Mouse (Mus musculus) heart, adult 2 months (tissue): ENCODE measurements around the gene Drc1.

Experiments
- CTCF ChIP-seq: fragments of 200-600 bp; IDR thresholded peaks from 2 replicates; pipeline ENCODE4 v1.8.1; 2022; ENCODE audit warnings: antibody characterized with exemption, mild to moderate bottlenecking, moderate library complexity
- POLR2A ChIP-seq: fragments of 200-500 bp; IDR thresholded peaks from 2 replicates; pipeline ENCODE4 v1.6.1; 2011; ENCODE audit warnings: mild to moderate bottlenecking, low read depth, low read length, control low read depth; ENCODE audit not compliant: insufficient read depth

DNA sequence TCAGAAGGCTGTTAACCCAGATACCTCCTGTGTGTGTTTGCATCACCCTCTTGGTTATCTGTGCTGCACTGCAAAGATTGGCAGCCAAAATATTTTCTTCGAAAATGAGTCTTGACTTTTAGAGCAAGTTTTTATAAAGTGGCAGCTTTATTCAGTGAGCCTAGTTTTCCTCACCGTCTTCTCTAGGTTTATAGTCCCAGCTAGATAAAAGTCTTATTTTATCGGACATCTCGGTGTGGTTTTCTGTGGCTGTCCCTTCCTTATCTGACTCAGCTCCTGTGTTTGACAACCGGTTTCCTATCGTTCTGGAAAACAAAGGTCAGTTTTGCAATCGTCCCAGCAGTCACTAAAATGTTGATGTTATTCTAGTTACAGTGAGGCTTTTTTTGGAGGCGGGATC is 47.2 kb upstream of the Drc1 start:
- TF ChIP-seq POLR2A: no peak
- TF ChIP-seq CTCF: no peak
